Mouse (Mus musculus): ENCODE results near the gene Plcl1.

DNA sequence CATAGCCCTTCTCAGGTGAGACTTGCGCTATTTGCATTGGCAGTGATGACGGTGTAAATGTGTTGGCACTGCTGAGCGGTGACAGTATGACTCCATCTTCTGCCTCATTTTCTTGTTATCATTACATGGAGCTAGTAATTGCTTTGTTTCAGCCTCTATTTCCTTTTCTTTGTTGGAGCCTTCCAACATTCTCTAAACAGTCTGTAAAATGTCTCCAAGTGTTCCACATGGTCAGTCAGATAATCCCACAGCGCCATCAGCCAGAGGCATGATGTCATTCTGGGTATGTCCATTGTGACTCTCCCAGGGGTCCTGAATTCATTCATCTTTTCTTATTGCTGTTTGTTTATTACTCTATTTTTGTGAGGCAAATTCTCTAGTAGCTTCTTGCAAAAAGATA, 165.7 kb downstream of the Plcl1 start:
- TF ChIP-seq GATA1 (IDR thresholded peaks at IDR 0.05; ENCODE audit: low read length) (no peak), TAL1 (IDR thresholded peaks at IDR 0.05; ENCODE audit: low read length) (no peak)

Measured in erythroblast, embryonic 14.5 days (primary cell).